Mouse (Mus musculus) layer of hippocampus, adult 9-11 months (tissue): ENCODE results near the gene Grid1.

ENCODE experiments used
- DNase-seq: peaks from one replicate; pipeline ENCODE4 v3.0.0; 2022

The Grid1 gene

GRCm38 (mm10) chr14:35029626-35030025 lies 209.7 kb downstream of the Grid1 start:
- no peak for DNase-seq

DNA sequence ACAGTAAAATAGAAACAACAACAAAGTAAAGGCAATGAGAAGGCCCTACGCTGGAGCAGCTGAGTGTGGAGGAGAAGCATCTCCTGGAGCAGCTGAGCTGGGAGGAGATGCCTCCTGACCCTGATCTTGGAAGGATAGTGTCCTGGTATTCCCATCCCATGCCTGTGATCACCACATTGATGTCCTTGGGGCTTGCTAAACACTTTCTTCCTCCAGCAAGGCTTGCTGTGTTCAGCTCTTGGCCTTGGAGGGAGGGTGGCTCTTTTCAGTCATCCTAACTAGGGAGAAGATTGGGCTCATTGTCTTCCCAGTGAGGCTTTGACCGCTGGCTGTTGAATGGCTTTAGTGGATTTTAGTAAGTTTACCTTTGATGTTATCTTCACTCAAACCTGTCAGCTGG lies 210.4 kb downstream of the Grid1 start:
- DNase-seq: peak; percentile 0

- no peak for DNase-seq
Measured at GRCm38 (mm10) chr14:35032283-35032682, 212.4 kb downstream of the Grid1 start.

- DNase-seq: no peak
Measured at GRCm38 (mm10) chr14:35044268-35044667, 224.4 kb downstream of the Grid1 start.

DNA sequence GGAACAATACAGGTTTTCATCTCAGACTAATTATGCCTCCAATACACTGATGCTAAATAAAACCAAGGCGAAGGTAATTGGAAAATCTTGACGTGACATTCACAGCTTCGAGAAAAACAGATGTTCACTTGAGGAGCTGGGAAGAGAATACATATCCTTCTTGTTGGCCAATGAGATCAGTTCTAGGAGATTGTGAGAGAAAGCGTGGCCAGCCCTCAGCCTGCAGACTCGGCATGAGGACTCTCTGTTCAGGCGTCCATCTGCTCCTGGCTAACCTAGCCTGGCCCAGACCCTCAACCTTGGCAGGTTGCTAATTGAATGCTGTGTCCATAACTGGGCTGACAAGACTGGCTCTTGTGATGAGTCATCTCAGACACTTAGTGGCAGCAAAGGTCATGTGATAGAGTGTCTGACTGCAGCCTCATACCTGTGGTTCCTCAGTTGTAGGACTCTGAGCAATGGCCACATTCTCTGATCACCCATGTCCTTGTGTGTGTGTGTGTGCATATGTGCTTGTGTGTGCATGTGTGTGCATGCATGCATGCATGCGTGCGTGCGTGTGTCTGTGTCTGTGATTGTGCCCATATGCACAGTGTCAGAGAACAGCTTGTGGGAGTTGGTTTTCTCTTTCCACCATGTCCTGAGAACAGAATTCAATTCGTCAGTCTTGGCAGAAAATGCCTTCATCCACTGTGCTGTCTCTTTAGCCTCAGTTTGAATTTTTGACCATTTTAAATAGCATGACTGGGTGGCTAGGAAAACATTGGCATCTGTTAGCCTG lies 225.2 kb downstream of the Grid1 start:
- DNase-seq: no peak

DNA sequence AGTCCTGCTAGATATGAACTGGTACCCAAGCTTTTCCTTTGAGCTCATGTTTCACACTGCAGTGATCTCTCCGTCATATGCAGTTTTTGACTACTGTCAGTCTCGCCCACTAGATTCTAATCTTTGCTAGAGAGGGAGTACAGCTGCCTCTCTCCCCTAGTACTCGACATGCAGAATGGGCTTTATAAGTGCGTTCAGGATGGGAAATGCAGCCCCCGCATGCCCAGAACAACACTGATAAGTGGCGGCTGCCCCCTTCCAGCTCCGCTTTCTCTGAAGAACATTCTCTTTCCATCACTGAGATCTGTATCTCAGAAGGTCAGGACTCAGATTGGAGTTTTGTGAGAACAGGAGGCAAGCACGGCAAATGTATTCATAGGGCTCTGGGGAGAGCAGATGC lies 229.3 kb downstream of the Grid1 start:
- peak; percentile 37 for DNase-seq

- DNase-seq: no peak
Measured at GRCm38 (mm10) chr14:35054139-35054538, 234.2 kb downstream of the Grid1 start.

DNA sequence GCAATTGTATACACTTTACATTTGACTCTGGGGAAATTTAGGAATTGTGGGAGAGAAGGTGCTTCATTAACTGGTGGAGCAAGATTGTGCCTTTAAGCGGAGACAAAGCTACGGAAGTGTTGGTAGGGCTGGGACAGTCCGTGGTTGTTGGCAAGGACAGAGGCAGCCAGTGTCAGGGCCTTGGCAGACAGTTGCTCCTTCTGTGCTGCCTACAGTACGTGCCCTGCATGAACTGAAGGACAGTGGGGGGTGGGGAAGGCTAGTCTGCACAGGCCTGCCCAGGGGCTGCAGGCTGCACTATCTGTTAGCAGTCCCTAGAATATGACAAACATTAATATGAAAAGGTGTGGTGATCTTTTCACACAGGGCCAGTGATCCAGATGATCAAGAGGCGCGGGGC lies 254.7 kb downstream of the Grid1 start:
- DNase-seq: peak; percentile 83

DNA sequence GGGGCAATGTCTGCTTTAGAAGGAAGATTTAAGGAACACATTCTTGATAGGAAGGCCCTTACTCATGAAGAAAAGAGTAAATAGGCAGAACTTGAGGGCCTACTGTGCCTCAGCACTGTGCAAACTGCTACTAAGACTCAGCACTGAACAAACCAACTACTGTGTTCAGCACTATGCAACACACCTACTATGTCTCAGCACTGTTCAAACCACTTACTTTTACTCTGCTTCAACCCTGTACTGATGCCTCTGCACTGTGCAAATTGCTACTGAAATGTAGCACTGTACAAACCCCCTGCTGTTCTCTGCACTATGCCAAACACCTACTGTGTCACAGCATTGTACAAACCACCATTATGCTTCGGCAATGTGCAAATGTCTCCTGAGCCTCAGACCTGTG lies 260.0 kb downstream of the Grid1 start:
- peak; percentile 19 for DNase-seq

DNA sequence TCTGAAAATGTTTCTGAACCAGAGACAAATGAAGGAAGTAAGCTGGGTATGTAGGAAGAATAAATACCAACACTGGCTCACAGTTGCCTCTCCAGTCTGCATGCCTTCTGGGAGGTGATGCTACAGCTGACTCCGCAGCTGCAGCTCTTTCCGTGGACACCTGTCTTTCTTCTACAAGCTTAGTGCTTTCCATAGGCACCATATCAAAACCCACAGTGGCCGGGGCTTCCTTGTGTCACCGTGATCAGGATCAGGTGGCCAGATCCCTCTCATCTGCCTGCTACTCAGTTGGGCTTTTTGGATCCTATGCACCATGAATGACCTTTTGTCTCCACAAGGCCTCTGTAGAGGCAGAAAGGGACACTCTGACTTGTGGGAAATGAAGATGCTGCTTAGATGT lies 272.7 kb downstream of the Grid1 start:
- no peak for DNase-seq

DNA sequence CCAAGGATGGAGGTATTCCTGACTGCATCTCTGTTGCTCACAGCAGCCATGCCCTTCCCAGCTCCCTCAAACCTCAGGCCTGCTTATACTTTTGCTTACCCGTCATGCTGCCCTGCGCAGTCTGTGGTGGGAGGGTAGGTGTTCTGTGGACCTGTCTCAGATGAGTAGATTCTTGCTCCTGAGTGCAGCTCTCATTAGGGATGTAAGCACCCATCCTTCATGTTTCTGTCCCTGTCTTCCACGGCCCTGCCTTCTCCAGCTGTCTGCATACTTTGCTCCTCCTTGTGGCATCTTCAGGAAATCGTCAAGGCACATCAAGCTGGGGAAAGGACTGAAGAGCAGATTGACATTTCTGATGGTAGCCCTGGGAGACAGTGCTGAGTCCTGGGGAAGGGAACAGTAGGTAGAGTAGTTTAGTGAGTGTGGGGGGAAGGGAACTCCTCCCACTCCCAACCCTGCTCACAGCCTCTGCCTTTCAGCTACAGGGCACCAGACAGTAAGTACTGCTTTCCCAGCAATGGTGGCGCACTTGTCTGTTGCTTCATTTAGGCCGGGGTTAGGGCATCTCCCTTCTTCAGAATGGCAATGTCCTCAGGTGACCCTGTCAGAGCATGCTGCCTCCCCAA lies 273.8 kb downstream of the Grid1 start:
- DNase-seq: no peak

DNA sequence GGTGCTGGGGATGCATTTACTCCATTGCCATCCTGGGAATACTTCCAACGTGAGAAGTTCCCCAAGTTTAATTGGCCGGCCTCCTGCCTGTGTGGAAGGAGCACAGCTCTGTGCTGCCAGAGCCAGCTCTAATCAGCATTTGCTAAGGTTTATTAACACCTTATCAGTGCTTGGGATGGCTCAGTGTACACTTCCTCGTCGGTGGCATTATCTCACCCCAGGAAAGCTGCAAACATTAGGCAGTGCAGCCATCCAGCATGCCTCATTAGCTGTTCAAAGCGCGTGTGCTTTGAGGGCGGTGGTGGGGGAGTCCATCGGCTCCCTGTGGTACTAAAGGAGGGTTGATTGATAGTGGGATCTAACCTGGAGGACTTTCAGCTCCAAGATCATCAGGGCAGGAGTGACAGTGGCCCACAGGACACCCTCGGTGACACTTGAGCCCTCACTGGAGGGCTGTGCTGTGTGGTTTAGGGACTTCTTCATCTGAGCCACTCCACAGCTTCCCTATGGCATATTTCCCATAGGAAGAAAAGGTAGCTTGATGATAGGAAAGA lies 275.7 kb downstream of the Grid1 start:
- DNase-seq: no peak

- no peak for DNase-seq
Measured at GRCm38 (mm10) chr14:35096085-35096484, 276.2 kb downstream of the Grid1 start.

DNA sequence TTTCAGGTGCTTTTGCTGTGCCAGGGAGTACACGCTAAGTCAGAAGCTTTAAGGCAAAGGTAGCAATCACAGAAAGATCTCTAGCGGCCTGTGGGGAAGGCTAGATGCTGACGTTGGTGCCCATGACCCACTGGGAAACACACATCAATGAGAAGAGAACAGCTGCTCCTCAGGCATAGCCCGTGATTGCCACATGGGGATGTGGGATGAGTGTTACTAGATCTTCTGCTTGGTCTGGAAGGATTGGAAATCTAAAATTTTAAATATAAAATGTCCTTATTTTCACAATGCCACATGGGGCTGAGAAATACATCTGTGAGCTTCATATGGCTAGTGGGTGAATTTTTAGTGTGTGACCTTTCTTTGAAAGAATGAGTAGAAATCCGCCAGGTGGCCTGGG lies 277.3 kb downstream of the Grid1 start:
- peak; percentile 50 for DNase-seq

DNA sequence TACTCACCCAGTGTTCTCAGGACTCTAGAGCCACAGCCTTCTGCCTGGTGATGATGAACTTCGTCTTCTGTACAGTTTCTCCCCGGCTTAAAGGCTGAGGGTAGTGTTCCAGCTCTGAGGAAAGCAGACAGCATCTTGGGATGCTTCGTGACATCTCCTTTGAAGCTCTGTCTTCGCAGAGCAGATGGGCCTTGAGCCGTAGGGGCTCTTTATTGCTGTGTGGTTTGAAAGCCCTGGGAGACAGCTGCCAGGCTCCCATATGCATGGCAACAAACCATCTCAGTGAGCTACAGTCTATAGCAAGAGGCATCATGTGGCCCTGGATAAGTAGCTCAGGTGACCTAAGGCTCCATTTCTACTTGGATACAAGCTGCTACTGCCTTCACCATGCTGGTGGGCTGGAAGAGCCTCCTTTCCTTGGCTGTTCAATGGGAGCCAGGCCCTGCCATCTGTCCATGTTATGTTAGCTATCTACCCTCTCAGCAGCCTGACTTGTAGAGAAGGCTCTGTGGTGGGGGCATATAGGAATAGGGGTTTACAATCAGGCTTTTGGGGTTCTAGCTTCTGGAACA lies 283.8 kb downstream of the Grid1 start:
- DNase-seq: no peak

GRCm38 (mm10) chr14:35107596-35107995 lies 287.7 kb downstream of the Grid1 start:
- no peak for DNase-seq

DNA sequence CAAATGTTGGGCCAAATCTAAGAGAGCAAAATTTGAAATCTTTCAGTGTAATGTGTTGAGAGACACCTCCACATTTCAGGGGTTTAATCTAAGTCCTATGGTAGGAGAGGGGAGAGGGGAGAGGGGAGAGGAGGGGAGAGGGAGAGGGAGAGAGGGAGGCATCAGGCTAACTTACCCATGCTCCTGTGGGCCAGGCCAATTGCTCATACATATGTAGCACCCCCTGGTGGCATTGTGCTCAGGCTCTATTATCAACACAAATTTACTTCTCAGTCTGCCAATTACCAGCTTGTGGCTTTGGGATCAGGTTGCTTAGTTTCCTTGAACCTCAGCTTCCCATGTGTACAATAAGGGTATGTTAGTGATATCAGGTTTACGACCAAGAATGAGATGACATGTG lies 291.0 kb downstream of the Grid1 start:
- peak; percentile 34 for DNase-seq

GRCm38 (mm10) chr14:35112327-35113275 lies 292.7 kb downstream of the Grid1 start:
- peak; percentile 40 for DNase-seq

- DNase-seq: no peak
Measured at GRCm38 (mm10) chr14:35113276-35113645, 293.4 kb downstream of the Grid1 start.

DNA sequence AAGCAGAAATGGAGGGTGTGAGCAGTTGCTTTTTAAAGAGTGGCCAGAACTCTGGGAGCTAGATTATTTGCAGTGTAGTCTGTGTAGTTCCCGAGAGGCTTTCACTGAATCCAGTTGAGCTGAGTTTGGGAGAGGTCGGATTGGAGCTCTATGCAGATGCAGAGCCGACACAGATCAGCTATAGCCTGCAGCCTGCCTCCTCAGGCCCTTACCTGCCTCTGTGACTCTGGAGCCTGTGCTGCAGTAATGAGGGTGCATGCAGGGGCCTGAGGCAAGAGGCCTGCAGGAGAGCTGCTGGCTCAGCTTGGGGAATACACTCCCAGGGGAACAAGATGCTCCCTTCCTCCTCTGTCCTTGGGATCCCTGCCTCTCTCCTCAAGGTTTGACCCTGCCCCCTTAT lies 296.0 kb downstream of the Grid1 start:
- DNase-seq: no peak

GRCm38 (mm10) chr14:35120089-35120488 lies 300.2 kb downstream of the Grid1 start:
- no peak for DNase-seq

DNA sequence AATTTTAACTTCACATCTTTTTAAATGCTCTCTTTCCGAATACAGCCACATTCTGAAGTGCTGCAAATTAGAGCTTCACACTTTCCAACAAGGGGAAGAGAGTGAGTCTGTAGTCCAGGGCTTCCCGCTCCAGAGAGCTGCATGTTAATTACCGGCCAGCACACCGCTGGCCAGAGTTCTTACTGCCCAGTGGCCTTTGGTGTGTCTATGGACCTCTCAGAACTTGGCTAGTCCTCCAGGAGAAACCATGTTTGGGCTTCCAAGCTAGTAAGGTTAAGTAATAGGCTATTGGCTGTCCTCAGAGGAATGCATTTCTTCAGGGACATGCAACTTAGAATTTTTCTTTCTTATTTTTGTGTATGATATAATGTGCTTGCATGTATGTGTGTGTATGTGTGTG lies 301.0 kb downstream of the Grid1 start:
- no peak for DNase-seq

DNA sequence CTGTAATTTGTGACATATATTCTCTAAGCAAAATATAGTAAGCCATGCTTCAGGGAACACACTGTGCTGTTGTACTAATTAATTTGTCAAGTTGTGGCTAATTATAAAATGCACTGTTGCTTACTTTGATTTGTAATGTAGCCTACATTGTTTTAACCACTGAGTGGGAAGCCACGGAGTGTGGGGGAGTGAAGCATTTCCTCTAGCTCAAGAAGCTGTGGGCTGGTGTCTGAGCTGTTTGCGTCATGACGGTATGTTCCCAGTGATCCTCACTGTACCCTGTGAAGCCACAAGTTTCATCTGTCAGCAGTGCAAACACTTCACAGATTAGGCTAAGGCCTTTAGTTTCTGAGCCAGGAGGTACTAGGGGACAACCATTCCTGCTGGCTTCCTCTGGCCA lies 302.2 kb downstream of the Grid1 start:
- peak; percentile 73 for DNase-seq
